Mouse (Mus musculus) brain, embryonic 14.5 days (tissue): ENCODE results near the gene Hltf. TPM values are rescaled to one million over a fixed set of nuclear protein-coding genes. Genes with fewer than 3 reads are reported as not detected.
"Not testable (repeated sequence)": the region's sequence is repeated elsewhere in the genome, so short reads cannot be mapped to it uniquely, and the experiment has no call there.

ENCODE experiments used
- DNase-seq: peaks from one replicate; pipeline ENCODE4 v3.0.0-alpha.2; 2011; ENCODE audit warnings: low read depth
- CTCF ChIP-seq: fragments of 200-500 bp; IDR thresholded peaks from 2 replicates; pipeline ENCODE4 v1.5.1; 2012; ENCODE audit warnings: inconsistent platforms, mild to moderate bottlenecking, moderate library complexity, borderline replicate concordance; ENCODE audit not compliant: insufficient read depth, insufficient read length; ENCODE audit errors: extremely low read depth
- POLR2A ChIP-seq: fragments of 200-500 bp; IDR thresholded peaks from 2 replicates; pipeline ENCODE4 v1.6.1; 2012; ENCODE audit warnings: mild to moderate bottlenecking, inconsistent platforms, borderline replicate concordance; ENCODE audit not compliant: poor library complexity, insufficient read depth, insufficient read length, severe bottlenecking; ENCODE audit errors: extremely low read depth
- polyA plus RNA-seq: library from polyadenylated mRNA; depleted of rRNA; stranded (reverse); fragments of >200 nt; gene quantifications from 2 replicates; pipeline ENCODE4 v1.2.3, GENCODE M21; 2012

The Hltf gene
- polyA plus RNA-seq, 1 experiment, result 15.6 TPM

DNA sequence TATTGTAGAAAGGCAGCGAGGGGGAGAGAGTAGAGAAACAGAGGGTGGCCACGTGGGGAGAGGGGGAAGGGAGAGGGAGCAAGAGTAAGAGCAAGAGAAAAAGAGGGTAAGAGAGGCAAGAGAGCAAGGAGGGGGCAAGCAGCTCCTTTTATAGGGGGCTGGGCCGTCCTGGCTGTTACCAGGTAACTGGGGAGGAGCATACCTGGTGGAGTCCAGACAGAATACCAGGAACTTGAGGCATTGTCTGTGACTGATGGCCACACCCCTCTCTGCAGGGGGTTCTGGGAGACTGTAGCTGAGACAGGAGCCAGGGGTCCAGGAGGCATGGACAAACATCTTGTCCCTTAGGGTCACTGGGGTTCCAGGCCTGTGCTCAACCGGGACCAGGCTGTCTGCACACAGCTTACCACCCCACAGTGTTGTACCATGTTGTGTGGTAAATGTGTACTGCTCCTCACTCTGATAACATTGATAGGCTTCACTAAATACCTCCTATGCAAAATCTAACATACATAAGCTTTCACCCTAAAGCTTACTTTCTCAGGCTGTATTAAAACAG is 62.2 kb downstream of the Hltf start:
- no peak for TF ChIP-seq CTCF
- DNase-seq, result no peak

DNA sequence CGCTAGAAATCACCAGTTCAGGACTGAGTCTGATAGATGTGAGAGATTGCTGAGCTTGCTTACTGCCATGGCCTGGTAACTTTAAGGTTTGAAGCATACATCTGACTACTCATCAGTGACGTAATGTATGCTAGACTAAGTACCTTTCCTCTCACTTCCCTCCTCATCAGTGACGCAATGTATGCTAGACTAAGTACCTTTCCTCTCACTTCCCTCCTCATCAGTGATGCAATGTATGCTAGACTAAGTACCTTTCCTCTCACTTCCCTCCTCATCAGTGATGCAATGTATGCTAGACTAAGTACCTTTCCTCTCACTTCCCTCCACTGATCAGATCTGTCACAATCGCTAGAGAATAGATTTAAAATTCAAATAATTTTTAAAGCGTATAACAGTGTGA is 64.0 kb downstream of the Hltf start:
- not testable (repeated sequence) for DNase-seq

DNA sequence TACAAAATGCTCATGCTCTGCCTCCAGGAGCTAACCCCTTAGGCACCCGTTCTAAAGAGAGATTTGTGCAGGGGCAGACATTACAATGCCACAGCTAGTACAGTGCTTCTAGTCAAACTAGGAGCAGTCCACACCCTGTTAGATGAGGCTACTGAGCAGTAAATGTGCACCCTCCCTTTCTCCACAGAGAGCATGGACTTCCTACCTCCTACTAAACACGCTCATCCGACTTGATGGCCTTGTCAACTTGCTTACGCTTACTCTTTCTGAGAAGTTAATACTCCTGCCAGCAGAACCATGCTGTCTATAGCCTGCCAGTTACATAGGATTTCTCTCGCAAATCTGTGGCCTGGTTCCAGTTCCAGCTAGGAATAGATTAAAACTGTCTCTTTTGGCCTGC is 68.0 kb downstream of the Hltf start:
- no peak for TF ChIP-seq POLR2A
- no peak for TF ChIP-seq CTCF
- DNase-seq, result peak; percentile 6

DNA sequence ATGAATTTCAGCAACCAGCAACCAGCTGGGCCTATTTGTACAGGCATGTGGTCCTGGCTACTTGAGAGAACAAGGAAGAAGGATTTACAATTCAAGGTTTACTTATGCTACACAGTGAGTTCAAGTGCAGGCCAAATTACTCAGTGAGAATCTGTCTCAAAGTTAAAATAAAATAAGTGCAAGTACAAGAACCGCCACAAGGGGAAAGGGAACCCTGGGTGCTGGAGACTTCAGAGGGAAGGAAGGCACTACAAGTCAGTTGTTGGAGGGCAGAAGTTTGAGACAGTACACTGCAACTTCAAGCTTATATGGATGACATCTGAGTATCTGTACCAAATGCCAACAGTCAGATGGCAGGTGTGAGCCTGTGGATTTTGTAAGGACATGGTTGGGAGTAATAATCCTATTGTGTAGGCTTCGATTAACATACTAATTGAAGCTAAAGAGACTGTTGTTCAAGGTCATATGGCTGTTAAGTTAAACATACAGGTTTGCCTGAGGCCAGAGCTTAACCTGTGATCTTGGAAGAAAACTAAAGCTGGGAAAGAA is 69.5 kb downstream of the Hltf start:
- DNase-seq, result no peak
- no peak for TF ChIP-seq POLR2A
- TF ChIP-seq CTCF, result peak; percentile 14; the same call in 1 of the 2 replicates

DNA sequence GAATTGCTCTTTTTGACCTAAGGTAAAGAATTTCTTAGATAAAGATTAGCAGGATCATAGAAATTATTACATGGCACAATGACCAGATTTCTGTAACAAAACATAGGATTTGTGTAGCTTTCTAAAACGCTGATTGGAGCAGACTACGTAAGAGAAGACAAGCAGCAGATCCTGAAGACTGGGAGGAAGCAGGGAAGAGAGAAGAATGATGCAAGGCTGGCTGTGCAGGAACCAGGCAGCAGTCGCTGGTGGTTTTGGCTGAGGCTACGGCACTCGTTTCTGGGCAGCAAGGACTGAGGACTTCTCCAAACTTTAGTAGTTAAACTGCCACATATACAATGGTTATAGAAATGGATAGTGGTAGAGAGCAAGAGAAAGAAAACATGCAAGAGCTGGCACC is 71.9 kb downstream of the Hltf start:
- DNase-seq, result no peak
- no peak for TF ChIP-seq POLR2A
- TF ChIP-seq CTCF, result no peak

DNA sequence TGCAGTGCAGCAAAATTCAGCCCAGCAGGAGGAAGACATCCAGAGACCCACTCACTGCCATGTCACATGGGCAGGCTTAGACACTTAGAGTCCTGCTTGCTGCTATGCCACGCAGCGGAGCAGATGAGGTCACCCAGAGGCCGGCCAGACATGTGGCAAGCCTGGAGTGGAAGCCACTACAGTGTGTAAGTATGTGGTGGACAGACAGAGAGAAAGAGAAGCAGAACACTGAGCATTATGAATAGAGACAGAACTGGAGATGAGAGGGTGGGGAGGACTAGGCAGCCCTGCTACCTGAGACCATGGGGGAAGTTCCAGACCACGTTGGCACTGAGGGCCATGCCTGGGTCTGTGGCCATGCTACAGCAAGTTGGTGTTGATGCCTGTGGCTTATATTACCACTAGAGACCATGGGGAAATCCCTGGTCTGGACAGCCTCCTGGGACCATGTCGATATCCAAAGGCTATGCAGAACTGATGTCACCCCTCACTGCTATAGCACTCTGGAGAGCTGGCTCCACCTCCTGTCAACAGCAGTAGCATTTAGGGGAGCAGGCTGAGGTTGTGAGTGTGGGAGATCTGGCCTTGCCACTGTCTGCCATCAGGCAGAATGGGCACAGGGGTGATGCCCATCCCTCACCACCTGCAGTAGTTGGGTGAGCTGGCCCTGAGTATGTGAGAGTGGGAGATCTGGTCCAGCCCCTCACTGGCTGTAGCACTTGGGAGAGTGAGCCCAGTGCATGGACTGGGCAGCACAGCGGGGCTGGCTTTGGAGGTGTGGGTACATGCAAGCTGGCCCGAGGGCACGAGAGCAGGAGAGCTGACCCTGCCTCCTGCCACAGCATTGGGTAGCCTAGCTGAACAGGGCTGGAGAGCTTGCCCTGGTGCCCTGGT is 73.1 kb downstream of the Hltf start:
- DNase-seq, result no peak
- no peak for TF ChIP-seq POLR2A
- no peak for TF ChIP-seq CTCF

DNA sequence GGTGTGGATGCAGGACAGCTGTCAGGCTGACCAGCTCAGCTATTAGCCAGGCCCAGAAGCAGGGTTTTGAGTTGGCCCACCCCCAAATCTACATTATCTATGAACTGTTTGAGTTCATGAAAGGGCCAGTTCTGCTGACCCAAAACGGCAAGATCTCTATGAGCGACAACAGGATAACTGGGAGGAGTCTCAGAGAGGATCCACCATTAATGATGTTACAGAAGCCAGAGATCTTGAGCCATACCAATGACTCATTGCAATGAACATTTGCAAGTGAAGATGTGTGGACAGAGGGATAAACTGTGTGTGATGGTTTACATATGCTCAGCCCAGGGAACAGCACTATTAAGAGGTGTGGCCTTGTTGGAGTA is 73.7 kb downstream of the Hltf start:
- DNase-seq, result no peak
- TF ChIP-seq POLR2A (no peak), CTCF (no peak)

DNA sequence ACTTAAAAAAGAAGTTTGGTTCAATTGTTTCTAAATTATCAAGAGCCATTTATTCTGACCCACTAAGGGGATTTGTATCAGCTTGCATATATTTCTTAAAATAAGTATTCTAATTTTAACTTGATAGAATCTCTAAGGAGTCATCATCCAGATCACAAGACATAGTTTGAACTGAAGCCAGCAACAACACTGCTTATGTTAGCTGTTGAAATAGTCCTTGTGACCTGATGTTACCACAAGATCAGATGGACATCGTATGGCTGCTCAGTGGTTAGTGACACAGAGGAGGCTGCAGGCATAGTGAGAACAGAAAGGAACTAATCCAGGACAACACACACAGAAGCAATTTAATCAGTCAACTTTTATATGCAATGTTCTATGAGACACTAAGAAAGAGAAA is 75.1 kb downstream of the Hltf start:
- no peak for TF ChIP-seq CTCF
- TF ChIP-seq POLR2A, result no peak
- no peak for DNase-seq

DNA sequence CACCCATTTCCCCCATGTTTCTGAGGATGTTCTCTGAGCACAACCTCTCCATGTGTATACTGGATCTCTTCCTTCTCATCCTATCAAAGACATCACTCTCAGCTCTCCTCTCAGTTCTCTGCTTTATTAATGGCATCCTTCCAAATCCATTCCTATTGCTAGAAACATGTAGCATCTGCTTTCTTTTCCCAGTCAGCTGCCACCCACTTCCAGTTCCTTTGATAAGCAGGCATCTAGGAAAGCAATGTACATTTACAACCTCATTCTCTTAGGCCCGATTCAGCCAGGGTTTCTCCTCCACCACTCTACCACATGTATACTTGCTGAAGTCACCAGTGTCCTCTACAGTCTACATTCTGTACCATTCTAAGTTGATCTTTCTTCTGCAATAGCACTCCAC is 76.1 kb downstream of the Hltf start:
- DNase-seq, result peak; percentile 29
- TF ChIP-seq CTCF, result no peak
- TF ChIP-seq POLR2A, result no peak

DNA sequence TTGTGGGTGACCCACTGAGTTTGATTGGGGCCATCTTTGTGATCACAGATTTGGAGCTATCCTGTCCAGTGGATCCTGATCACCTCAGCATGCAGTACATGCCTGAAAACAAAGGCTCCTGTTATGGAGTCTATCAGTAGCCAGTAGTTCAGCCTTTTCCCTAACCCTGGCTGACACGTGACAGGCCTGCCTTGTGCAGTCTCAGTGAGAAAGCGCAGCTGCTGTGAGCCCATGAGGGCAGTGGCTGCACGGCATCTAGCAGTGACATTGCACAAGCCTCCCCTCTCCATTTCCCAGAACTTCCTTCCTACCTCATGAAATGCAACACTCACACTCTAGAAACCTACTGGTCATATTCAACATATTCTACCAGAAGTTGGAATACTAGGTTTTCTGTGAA is 76.9 kb downstream of the Hltf start:
- no peak for DNase-seq
- TF ChIP-seq CTCF (no peak), POLR2A (no peak)

DNA sequence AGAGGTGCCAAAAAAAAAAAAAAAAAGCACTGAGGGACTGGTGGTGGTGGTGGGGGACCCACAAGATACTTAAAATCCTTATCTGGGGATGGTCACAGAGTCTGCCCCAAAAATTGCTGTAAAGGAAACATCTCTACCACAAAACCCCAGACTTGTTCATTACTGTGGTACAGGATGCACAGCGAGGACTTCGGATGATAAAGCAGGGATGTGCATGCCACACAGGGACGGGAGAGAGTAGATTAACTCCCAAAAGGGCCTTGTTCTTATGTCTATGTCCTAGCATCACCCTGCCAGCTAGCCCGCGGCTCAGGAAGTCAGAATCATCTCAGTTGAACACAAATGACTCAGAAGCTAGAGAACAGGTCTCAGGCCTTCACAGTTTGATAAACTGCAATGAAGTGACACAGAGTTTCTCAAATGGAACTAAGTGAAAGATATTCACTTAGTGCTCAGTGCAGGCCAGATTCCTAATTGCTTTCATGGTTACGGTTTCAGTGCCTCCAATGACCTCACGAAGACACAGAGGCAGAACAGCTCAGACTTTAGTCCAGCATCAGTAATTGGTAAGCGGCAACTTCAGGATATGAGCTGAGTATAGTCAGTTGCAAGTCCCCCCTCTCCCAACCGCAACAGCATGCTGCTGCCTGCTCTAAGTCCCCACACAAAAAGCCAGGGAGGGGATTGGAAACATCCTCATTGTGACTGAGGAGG is 79.4 kb downstream of the Hltf start:
- DNase-seq, result no peak
- TF ChIP-seq CTCF (no peak), POLR2A (no peak)
